Mouse (Mus musculus): ENCODE data around the gene Nanos3. TPM values are rescaled to one million over a fixed set of nuclear protein-coding genes. Genes with fewer than 3 reads are reported as not detected.

Nanos3 gene
- polyA plus RNA-seq, 1 experiment from 2014 or later = 4.9 TPM

- 4% methylated on average over 4 of the region's 4 CpGs for WGBS
- Histone ChIP-seq H3K9ac (ENCODE audit: low read length) (peak overlapping the region; percentile 82), H3K27ac (ENCODE audit: low read depth, low read length) (peak overlapping the region; percentile 93), H3K27me3 (ENCODE audit: control insufficient read depth, insufficient read depth, low read length) (peaks cover 5% of the 10 kb centered on the region; the same call in 1 of the 2 replicates), H3K9me3 (ENCODE audit: control insufficient read depth, low read length) (no peaks in the 10 kb centered on the region), H3K4me3 (ENCODE audit: low read depth, low read length) (peak overlapping the region; percentile 23), H3K4me1 (ENCODE audit: control insufficient read depth, insufficient read depth, low read length) (peaks cover 46% of the 10 kb centered on the region), H3K36me3 (ENCODE audit: control insufficient read depth, insufficient read depth, low read length) (no peaks in the 10 kb centered on the region), H3K4me2 (peak overlapping the region; percentile 72)
- DNase-seq (ENCODE audit: low spot score, missing footprints) (peak; percentile 90), ATAC-seq (ENCODE audit: low FRiP score) (peak; percentile 10; the same call in 1 of the 2 replicates)
Observed at GRCm38 (mm10) chr8:84179946-84180345, 5.1 kb downstream of the Nanos3 start.

GRCm38 (mm10) chr8:84178592-84178991, 6.4 kb downstream of the Nanos3 start:
- no peak overlapping the region for H3K4me2 ChIP-seq
- no peaks in the 10 kb centered on the region for H3K9me3 ChIP-seq (ENCODE audit: control insufficient read depth, low read length)
- 75% methylated on average over 8 of the region's 8 CpGs for WGBS
- H3K27ac ChIP-seq (ENCODE audit: low read depth, low read length) = no peak overlapping the region
- H3K9ac ChIP-seq (ENCODE audit: low read length) = peak overlapping the region; percentile 29
- H3K4me3 ChIP-seq (ENCODE audit: low read depth, low read length) = no peak overlapping the region
- no peak for DNase-seq (ENCODE audit: low spot score, missing footprints)
- peaks cover 4% of the 10 kb centered on the region for H3K36me3 ChIP-seq (ENCODE audit: control insufficient read depth, insufficient read depth, low read length)
- H3K27me3 ChIP-seq (ENCODE audit: control insufficient read depth, insufficient read depth, low read length) = no peaks in the 10 kb centered on the region
- no peak for ATAC-seq (ENCODE audit: low FRiP score)
- H3K4me1 ChIP-seq (ENCODE audit: control insufficient read depth, insufficient read depth, low read length) = peaks cover 39% of the 10 kb centered on the region

DNA sequence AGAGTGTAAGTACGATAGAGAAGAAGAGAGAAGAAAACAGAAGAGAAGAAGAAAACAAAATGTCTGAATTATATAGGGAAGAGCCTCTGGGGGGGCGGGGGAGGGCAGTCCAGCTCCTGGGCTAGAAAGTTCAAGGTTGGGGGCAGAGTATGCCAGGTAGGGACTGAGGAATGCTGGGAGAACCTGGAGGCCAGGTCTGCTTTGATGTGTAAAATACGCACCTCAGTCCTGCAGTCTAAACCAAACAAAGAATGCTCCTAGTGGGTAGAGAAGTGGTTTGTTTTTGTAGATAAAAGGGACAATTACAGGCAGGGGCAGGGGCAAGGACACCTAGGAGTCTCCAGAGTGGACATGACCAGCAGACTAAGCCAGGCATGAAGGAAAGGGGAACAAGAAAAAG, 7.6 kb downstream of the Nanos3 start:
- peaks cover 33% of the 10 kb centered on the region for H3K4me1 ChIP-seq (ENCODE audit: control insufficient read depth, insufficient read depth, low read length)
- no peak overlapping the region for H3K9ac ChIP-seq (ENCODE audit: low read length)
- no peak overlapping the region for H3K4me2 ChIP-seq
- DNase-seq (ENCODE audit: low spot score, missing footprints) = no peak
- peaks cover 14% of the 10 kb centered on the region for H3K36me3 ChIP-seq (ENCODE audit: control insufficient read depth, insufficient read depth, low read length)
- no peak overlapping the region for H3K4me3 ChIP-seq (ENCODE audit: low read depth, low read length)
- ATAC-seq (ENCODE audit: low FRiP score) = no peak
- H3K9me3 ChIP-seq (ENCODE audit: control insufficient read depth, low read length) = no peaks in the 10 kb centered on the region
- H3K27ac ChIP-seq (ENCODE audit: low read depth, low read length) = no peak overlapping the region
- WGBS = 91% methylated on average over 3 of the region's 3 CpGs
- H3K27me3 ChIP-seq (ENCODE audit: control insufficient read depth, insufficient read depth, low read length) = no peaks in the 10 kb centered on the region

DNA sequence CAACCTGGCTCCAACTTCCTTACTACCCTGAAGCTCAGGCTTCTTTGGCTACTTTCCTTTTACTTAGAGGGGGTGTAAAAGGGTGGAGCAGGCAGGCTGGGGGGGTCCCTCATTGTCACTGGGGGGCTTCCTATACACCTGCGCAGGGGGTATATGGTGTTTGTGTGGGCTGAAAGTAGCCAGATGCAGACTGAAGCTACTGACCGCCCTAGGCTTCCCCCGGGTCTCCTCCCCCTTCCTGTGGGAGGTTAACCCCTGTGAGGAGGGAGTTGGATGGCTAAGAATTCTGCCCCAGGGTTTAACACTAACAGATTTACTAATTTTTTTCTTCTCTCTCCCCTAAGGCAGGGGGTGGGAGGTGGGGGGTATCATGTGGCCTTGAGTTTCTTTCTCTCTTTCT, 8.5 kb downstream of the Nanos3 start:
- peaks cover 19% of the 10 kb centered on the region for H3K36me3 ChIP-seq (ENCODE audit: control insufficient read depth, insufficient read depth, low read length)
- H3K27ac ChIP-seq (ENCODE audit: low read depth, low read length) = no peak overlapping the region
- H3K9ac ChIP-seq (ENCODE audit: low read length) = no peak overlapping the region
- no peaks in the 10 kb centered on the region for H3K9me3 ChIP-seq (ENCODE audit: control insufficient read depth, low read length)
- no peak for DNase-seq (ENCODE audit: low spot score, missing footprints)
- H3K4me3 ChIP-seq (ENCODE audit: low read depth, low read length) = no peak overlapping the region
- peaks cover 30% of the 10 kb centered on the region for H3K4me1 ChIP-seq (ENCODE audit: control insufficient read depth, insufficient read depth, low read length)
- H3K27me3 ChIP-seq (ENCODE audit: control insufficient read depth, insufficient read depth, low read length) = no peaks in the 10 kb centered on the region
- H3K4me2 ChIP-seq = no peak overlapping the region
- no peak for ATAC-seq (ENCODE audit: low FRiP score)
- WGBS = 61% methylated on average over 3 of the region's 3 CpGs

DNA sequence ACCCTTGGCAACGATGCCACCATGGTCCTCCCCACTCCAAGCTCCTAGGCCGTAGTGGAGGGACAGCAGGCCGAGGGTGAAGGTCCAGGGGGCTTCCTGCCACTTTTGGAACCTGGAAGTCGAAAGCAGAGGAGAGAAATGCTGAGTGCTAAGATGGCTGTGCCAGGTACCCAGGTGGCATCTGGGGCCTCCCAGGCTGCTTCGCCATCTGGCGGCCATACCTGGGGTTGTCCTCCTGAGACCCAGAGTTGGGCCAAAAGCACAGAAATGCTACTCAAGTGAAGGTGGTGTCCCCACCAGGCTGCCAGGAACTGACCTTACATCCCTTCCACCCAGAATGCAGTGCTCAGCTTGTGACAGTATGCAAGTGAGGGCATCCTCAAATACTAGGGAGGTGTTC, 11.2 kb downstream of the Nanos3 start:
- WGBS = 80% methylated on average over 6 of the region's 6 CpGs
- DNase-seq (ENCODE audit: low spot score, missing footprints) (no peak), ATAC-seq (ENCODE audit: low FRiP score) (no peak)
- Histone ChIP-seq H3K4me3 (ENCODE audit: low read depth, low read length) (no peak overlapping the region), H3K36me3 (ENCODE audit: control insufficient read depth, insufficient read depth, low read length) (peaks cover 22% of the 10 kb centered on the region), H3K4me1 (ENCODE audit: control insufficient read depth, insufficient read depth, low read length) (peaks cover 5% of the 10 kb centered on the region), H3K9me3 (ENCODE audit: control insufficient read depth, low read length) (no peaks in the 10 kb centered on the region), H3K4me2 (no peak overlapping the region), H3K27ac (ENCODE audit: low read depth, low read length) (no peak overlapping the region), H3K9ac (ENCODE audit: low read length) (no peak overlapping the region), H3K27me3 (ENCODE audit: control insufficient read depth, insufficient read depth, low read length) (no peaks in the 10 kb centered on the region)

DNA sequence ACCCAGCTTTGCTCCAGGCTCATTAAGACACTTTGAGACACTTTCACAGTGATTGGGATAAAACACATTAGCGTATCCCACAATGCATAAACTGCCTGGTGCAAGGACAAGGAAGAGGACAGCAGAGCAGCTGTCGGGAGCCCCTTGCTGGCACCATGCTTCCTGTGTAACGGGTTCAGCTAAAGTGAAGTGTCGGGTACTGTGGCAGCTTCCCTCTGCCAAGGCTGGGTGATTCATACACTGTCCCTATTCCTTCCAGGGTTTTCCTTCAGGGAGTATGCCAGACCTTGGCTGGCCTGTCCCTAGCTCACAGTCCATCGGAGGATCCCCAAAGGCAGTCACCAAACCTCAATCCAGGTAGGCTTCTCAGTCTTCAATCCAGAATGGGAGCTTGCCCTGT, 14.9 kb downstream of the Nanos3 start:
- Histone ChIP-seq H3K4me3 (ENCODE audit: low read depth, low read length) (no peak overlapping the region), H3K4me1 (ENCODE audit: control insufficient read depth, insufficient read depth, low read length) (no peaks in the 10 kb centered on the region), H3K4me2 (no peak overlapping the region), H3K9ac (ENCODE audit: low read length) (no peak overlapping the region), H3K27me3 (ENCODE audit: control insufficient read depth, insufficient read depth, low read length) (no peaks in the 10 kb centered on the region), H3K27ac (ENCODE audit: low read depth, low read length) (no peak overlapping the region), H3K9me3 (ENCODE audit: control insufficient read depth, low read length) (no peaks in the 10 kb centered on the region), H3K36me3 (ENCODE audit: control insufficient read depth, insufficient read depth, low read length) (peaks cover 22% of the 10 kb centered on the region)
- 92% methylated on average over 5 of the region's 5 CpGs for WGBS
- no peak for ATAC-seq (ENCODE audit: low FRiP score)
- DNase-seq (ENCODE audit: low spot score, missing footprints) = no peak

DNA sequence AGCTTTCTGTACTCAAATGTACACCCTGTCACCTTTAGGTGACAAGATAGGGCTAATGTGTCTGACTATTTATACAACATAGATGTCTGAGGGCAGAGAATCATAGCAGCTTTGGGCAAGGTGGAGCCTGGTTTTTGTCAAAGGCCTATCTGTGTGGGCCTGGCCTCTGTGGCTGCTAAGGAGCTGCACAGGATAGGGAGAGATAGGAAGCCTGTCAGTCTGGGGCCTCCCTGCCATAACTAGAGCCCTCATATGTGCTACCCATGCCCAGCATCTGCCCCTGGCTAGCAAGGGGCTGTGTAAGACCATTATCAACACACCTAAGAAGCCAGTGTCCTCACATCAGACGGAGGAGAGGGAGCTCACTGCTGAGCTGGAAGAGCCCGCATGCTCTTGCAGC, 17.3 kb downstream of the Nanos3 start:
- Histone ChIP-seq H3K9ac (ENCODE audit: low read length) (no peak overlapping the region), H3K36me3 (ENCODE audit: control insufficient read depth, insufficient read depth, low read length) (peaks cover 10% of the 10 kb centered on the region; the same call in 1 of the 2 replicates), H3K27ac (ENCODE audit: low read depth, low read length) (no peak overlapping the region), H3K4me3 (ENCODE audit: low read depth, low read length) (no peak overlapping the region), H3K4me2 (no peak overlapping the region), H3K4me1 (ENCODE audit: control insufficient read depth, insufficient read depth, low read length) (no peaks in the 10 kb centered on the region), H3K27me3 (ENCODE audit: control insufficient read depth, insufficient read depth, low read length) (no peaks in the 10 kb centered on the region), H3K9me3 (ENCODE audit: control insufficient read depth, low read length) (no peaks in the 10 kb centered on the region)
- DNase-seq (ENCODE audit: low spot score, missing footprints) = no peak
- no peak for ATAC-seq (ENCODE audit: low FRiP score)
- 87% methylated on average over 2 of the region's 2 CpGs for WGBS

DNA sequence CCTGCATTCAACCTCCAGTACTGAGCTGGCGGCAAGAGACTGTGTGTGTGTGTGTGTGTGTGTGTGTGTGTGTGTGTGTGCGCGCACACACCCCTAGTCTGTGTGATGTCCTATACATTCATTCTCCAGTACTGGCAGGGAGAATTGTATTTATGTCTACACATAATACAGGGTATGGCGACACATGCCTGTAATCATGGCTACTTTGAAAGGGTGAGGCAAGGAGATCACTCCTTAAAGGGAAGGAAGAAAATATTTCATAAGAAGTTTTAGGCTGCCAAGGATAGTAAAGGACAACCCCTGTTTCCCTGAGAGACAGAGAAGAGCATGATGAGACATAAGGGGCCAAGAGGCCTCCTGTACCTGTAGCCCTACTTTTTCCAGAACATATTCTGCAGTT, 27.4 kb downstream of the Nanos3 start:
- Histone ChIP-seq H3K27me3 (ENCODE audit: control insufficient read depth, insufficient read depth, low read length) (no peaks in the 10 kb centered on the region), H3K4me1 (ENCODE audit: control insufficient read depth, insufficient read depth, low read length) (no peaks in the 10 kb centered on the region), H3K9ac (ENCODE audit: low read length) (no peak overlapping the region), H3K36me3 (ENCODE audit: control insufficient read depth, insufficient read depth, low read length) (no peaks in the 10 kb centered on the region), H3K27ac (ENCODE audit: low read depth, low read length) (no peak overlapping the region), H3K9me3 (ENCODE audit: control insufficient read depth, low read length) (no peaks in the 10 kb centered on the region), H3K4me2 (no peak overlapping the region), H3K4me3 (ENCODE audit: low read depth, low read length) (no peak overlapping the region)
- WGBS = 91% methylated on average over 4 of the region's 4 CpGs
- no peak for ATAC-seq (ENCODE audit: low FRiP score)
- DNase-seq (ENCODE audit: low spot score, missing footprints) = no peak

GRCm38 (mm10) chr8:84149181-84149580, 35.8 kb downstream of the Nanos3 start:
- no peak overlapping the region for H3K27ac ChIP-seq (ENCODE audit: low read depth, low read length)
- H3K27me3 ChIP-seq (ENCODE audit: control insufficient read depth, insufficient read depth, low read length) = no peaks in the 10 kb centered on the region
- DNase-seq (ENCODE audit: low spot score, missing footprints) (no peak), ATAC-seq (ENCODE audit: low FRiP score) (no peak)
- no peak overlapping the region for H3K4me3 ChIP-seq (ENCODE audit: low read depth, low read length)
- WGBS = 82% methylated on average over 3 of the region's 3 CpGs
- H3K9me3 ChIP-seq (ENCODE audit: control insufficient read depth, low read length) = no peaks in the 10 kb centered on the region
- no peaks in the 10 kb centered on the region for H3K36me3 ChIP-seq (ENCODE audit: control insufficient read depth, insufficient read depth, low read length)
- no peak overlapping the region for H3K9ac ChIP-seq (ENCODE audit: low read length)
- no peak overlapping the region for H3K4me2 ChIP-seq
- H3K4me1 ChIP-seq (ENCODE audit: control insufficient read depth, insufficient read depth, low read length) = peaks cover 10% of the 10 kb centered on the region

DNA sequence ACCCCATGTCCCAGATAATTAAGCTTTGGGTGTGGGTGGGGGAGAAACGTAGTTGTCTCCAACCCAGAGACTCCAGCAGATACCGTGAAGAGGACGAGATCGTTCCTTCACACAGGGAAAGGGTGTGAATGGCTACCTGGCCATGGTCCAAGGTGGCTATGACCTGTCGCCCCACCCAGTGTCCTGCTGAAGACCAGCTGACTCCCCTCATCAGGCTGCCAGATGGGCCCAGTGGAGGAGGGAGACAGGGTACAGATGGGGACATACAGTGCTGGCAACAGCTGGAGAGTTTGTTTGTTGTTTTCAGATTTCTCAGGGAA, 36.5 kb downstream of the Nanos3 start:
- H3K9me3 ChIP-seq (ENCODE audit: control insufficient read depth, low read length) = no peaks in the 10 kb centered on the region
- peaks cover 5% of the 10 kb centered on the region for H3K36me3 ChIP-seq (ENCODE audit: control insufficient read depth, insufficient read depth, low read length)
- H3K4me2 ChIP-seq = peak overlapping the region; percentile 88
- H3K9ac ChIP-seq (ENCODE audit: low read length) = no peak overlapping the region
- H3K27me3 ChIP-seq (ENCODE audit: control insufficient read depth, insufficient read depth, low read length) = no peaks in the 10 kb centered on the region
- peaks cover 10% of the 10 kb centered on the region for H3K4me1 ChIP-seq (ENCODE audit: control insufficient read depth, insufficient read depth, low read length)
- no peak overlapping the region for H3K27ac ChIP-seq (ENCODE audit: low read depth, low read length)
- DNase-seq (ENCODE audit: low spot score, missing footprints) (no peak), ATAC-seq (ENCODE audit: low FRiP score) (peak; percentile 19; the same call in 1 of the 2 replicates)
- no peak overlapping the region for H3K4me3 ChIP-seq (ENCODE audit: low read depth, low read length)
- 89% methylated on average over 5 of the region's 5 CpGs for WGBS
